Mouse (Mus musculus) embryo, embryonic 11.5 days (tissue): ENCODE measurements around the gene Tspan1.
A peak's percentile ranks its signal among the peaks of the same experiment; 100 is the strongest.

Source experiments
- DNase-seq: peaks from one replicate; pipeline ENCODE4 v3.0.0-alpha.2; 2012; ENCODE audit warnings: low read depth, low spot score

Gene Tspan1

DNA sequence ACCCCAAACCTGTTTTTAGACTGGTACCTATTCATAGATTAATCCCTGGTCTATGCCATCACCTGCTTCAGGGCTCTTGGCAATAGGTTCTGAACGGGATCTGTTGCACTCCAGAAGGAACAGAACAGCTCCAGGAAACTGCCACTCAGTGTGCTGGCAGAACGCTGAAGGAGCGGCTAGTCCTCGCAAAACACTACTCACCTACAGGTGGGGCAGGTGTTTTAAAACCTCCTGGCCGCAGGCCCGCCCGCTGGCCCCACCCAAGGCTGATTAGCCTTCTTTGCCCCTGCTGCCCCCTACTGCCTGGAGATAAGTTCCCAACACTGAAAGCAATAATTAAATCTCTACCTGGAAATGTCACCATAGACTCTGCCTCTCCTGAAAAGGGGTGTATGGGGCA is at the start of gene Tspan1:
TSS of gene Tspan1 (minus strand) at position 198 of the 400 bp plus-strand sequence.
- no peak for DNase-seq

GRCm38 (mm10) chr4:116217046-116217445 is 49.6 kb upstream of the Tspan1 start:
- DNase-seq: no peak

DNA sequence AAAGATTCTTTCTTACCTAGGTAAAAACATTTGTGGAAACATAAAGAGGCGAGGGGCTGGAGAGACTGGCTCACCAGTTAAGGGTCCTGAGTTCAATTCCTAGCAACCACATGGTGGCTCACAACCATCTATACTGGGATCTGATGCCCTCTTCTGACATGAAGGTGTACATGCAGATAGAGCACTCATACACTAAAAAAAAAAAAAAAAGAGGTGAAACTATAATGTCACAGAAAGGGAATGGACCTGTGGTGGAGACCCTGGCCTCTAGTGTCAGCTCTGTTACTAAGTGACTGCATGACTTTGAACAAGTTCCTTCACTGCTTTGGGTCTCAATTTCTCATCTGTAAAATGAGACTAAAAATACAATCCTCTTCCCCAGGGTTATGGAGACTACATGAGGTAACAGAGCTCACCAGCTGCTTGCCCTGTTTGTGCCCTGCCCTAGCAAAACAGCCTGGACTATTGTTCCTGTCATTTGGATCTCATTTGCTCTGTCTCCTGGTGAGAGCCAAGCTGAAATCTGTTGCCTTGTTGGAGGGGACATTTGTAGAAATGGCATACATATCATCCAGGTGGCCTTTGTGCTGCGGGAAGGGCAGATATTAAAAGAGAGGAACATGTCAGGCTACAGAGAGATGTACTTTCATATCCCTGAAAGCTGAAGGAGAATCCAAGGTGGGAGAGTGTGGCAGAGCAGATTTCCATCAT is 48.6 kb upstream of the Tspan1 start:
- no peak for DNase-seq

GRCm38 (mm10) chr4:116208891-116209290 is 41.5 kb upstream of the Tspan1 start:
- DNase-seq: no peak

DNA sequence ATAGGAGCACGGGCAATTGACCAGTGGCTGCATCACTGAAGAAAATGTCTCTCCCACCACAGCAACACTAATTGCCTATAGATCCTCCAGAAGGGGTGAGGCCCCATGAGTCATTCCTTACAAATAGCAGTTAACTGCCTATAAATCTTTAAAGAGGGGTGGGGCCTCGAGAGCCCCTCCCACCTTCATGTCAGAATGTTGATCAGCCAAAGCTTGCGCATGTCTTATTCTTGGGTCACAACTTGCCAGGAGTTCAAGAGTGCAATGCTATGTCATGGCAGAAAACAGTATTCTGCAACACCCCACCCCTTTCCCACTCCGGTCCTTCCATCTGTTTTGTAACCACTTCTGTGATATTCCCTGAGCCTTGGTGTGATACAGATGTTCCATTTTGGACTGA is 39.1 kb upstream of the Tspan1 start:
- no peak for DNase-seq

- DNase-seq: no peak
Measured at GRCm38 (mm10) chr4:116204422-116204821, 37.0 kb upstream of the Tspan1 start.

- no peak for DNase-seq
Measured at GRCm38 (mm10) chr4:116198422-116198821, 31.0 kb upstream of the Tspan1 start.

DNA sequence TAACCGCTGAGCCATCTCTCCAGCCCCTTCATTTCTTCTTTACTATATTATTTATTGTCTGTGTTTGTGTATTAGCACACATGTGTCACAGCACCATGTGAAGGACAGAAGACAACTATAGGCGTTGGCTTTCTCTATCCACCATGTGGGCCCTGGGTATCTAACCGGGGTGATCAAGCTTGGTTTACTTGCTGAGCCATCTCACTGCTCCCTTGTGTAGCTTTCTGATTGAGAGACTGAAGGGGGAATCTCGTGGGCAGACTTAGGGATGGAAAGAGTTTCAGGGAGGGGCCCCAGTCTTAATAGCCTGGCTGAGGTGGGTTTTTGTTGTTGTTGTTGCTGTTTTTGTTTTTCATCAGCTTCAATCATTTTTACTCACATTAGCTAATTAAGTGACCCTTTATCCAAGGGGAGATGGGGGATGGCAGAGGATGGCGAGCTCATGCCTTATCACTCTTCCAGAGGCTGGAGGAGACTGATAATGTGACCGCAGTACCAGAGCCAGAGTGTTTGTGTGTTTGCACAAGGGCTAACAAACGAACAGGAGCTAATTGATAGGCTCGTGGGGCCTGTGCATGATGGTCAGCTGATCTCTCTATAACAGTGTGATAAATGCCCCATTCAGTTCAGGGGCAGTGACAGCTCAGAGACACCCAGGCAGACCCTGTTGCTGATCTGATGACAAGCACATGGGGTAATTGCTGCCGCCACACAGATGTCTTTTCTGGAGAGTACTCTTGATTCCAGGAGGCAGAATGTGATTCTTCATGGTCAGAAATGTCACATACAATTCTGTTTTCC is 26.4 kb upstream of the Tspan1 start:
- DNase-seq: no peak

DNA sequence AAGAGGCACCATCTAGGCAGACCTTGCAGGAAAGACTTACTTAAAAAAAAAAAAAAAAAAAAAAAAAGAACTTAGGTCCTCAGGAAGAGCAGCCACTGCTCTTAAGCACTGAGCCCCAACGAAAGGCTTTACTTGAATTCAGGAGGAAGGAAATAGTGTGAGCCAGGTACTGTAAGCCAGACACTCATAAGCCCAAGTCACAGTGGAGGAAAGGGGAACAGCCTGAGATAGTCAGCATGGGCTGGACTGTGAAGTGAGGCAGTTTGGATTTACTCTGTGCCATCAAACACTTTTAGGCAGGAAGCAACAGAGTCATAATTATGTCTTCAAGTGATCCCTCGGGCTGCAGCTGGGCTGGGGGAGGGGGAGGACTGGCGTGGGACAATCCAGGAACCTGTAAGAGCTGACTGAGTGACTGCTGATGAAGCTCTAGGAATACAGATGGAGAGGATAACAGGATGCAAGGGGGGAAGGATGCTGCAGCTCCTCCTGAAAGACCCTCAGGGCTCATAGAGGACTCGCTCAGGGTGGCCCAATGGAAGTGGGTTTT is 25.0 kb upstream of the Tspan1 start:
- DNase-seq: no peak

- no peak for DNase-seq
Measured at GRCm38 (mm10) chr4:116185083-116185482, 17.7 kb upstream of the Tspan1 start.

DNA sequence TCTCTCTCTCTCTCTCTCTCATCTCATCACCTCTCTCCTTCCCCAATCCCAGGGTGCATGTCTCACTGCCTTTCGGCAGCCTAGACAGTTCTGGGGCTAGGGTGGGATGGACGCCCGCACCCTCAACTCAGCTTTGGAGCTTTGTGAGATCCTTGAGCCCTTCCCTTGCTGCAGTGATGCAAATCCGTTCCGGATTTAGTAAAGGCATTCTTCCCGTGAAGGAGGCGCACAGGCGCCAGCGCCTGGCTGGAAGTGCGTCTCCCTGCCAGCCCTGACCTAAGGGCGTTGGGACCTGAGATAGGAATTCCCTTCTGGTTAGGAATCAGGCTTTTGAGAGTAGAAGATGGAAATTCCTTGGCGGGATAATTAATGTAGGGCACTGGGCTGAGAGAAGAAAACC is 15.3 kb upstream of the Tspan1 start:
- DNase-seq: peak; percentile 14

DNA sequence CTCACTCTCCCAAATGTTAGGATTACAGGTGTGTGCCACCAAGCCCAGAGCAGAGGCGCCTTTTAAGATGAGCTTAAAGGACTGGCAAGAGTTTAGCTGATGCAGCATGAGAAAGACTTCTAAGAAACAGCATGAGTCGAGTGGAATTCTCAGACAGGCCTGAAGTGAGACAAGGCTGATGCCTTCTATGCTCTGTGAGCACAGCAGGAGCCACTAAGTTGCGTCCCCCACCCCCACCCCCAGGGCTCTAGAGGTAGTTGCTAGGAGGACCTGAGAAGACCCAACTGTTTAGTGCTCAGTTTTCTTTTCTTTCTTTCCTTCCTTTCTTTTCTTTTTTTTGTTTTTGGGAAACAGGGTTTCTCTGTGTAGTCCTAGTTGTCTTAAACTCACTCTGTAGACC is 14.7 kb upstream of the Tspan1 start:
- DNase-seq: no peak

DNA sequence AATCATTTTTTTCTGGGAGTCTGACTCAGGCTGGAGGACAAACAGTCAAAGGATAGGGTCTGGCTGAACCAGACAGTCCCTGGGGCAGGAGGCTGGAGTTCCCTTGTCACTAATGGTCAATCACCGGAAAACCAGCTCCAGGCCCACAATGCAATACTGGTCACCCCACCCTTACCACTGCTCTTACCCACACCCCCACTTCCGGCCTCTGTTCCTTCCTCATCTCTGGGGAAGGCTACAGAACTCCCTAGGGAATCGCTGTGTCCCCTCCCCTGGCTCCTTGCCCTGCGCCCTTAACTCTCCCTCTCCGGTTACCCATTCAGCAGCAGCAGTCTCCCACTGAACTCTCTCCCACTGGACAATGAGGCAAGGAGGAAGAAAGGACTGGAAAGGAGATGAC is 9.7 kb upstream of the Tspan1 start:
- DNase-seq: no peak

- DNase-seq: no peak
Measured at GRCm38 (mm10) chr4:116176543-116176988, 9.2 kb upstream of the Tspan1 start.

DNA sequence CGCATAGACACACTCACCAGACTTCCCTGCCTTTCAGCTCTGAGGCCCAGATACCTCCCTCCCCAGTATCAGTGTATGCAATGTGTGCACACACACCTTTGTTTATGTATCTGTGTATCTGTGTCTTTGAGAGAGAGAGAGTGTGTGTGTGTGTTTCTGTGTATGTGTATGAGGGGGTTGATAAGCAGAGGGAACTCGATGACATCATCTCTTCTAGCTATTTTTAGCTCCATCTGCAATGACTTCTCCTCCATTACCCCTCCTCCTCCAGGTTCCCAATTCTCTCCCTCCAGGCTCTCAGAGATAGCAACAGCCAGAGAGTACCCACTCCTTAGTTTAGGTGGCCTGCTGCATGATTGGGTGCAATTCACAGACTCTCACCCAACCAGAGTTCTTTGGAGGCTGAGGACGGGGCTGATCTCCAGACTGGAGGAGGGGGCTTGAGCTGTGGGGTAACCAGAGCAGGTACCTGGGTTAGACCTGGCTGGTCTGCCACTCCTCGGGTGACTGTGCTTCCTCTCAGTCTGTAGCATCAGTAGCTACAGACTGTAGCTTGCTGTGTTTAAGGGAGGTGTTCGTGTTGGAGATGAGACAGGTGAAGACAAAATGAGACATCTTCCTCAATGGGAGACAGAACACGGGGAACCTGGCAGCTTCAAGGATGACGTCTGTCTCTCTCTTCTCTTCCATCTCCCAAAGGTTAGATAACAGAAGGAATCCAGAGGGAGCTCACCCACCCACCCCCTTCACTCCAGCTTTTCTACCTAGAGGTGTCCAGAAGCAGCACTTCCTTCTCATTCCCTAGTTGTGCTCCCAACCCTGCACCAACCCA is 8.5 kb upstream of the Tspan1 start:
- no peak for DNase-seq

GRCm38 (mm10) chr4:116175136-116175535 is 7.7 kb upstream of the Tspan1 start:
- no peak for DNase-seq

GRCm38 (mm10) chr4:116174466-116175116 is 7.2 kb upstream of the Tspan1 start:
- DNase-seq: no peak

DNA sequence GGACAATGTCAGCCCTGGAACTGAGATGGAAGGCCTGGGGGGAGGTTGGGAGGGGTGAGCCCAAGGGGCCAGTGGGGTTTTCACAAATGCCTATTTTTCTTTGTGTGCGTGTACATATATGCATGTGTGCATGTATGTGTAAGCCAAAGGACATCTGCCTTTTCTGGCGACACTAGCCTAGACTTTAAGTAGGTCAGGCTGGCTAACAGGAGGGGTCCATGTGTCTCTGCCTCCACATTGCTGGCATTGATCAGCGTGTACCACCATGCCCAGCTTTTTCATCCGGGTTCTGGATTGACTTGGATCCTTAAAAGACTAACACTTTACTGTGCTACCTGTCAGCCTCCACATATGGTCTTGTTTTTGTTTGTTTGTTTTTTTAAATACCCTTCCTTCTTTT is 6.4 kb upstream of the Tspan1 start:
- DNase-seq: no peak

DNA sequence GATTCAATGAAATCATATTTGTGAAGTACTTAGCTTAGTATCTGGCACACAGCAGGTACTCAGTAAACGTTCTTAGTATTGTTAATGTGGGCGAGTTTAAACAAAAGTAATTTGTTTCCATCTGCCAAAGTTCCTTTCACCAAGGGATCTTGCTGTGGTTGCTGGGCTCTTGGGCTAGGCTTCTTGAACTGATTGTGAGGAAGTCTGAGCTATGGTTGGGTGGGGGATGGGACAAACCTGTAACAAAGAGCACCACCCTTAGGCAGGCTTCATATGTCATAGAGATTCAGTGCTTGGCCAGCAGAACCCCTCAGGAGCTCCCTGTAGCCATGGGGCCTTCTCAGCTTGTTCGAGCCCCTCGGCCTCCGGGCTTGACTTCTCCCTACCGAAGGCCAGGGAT is 5.7 kb upstream of the Tspan1 start, which contains the start of the genes 1700042G07Rik and Gm49337:
TSS of gene 1700042G07Rik (plus strand) at position 301 of the 400 bp plus-strand sequence.
TSS of gene Gm49337 (plus strand) at position 313 of the 400 bp plus-strand sequence.
- no peak for DNase-seq

DNA sequence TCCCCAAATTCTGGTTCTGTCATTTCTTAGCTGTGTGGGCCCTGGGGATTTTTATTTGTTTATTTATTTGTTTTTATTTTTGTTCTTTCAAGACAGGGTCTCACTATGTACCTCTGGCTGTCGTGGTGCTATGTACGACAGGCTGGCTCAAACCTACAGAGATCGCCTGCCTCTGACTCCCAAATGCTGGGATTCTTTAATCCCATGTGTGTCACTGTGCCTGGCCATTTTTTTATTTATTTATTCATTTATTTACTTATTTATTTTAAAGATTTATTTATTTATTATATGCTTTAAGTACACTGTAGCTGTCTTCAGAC is 1.9 kb upstream of the Tspan1 start:
- DNase-seq: no peak

DNA sequence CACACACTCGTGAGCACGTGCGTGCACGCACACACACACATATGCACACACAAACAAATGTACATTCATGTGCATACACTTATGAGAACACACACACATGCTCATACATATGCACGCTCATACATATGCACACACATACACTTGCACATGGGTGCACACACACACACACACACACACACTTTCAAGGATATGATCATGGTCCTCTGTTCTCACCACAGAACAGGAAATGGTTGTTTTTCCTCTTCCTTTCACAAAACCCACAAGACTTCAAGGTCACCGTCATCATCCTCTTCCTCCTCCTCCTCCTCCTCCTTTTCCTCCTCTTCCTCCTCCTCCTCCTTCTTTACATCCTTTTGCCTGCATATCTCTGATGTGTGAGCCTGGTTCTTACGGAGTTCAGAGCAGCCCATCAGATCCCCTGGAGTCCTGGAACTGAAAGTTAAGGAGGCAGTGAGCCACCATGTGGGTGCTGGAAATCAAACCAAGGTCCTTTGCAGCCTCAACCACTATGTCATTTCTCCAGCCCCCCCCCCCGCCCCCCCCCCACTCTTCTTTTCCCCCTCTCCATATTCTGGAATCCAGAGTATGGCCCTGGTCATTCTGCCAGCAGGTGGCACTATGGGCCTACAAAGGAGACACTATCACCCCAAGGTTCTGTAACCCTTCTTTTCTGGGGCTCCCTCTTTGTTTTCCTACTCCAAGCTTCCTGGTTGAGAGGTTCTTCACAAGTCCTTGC is 1.4 kb upstream of the Tspan1 start:
- DNase-seq: no peak
